Mouse (Mus musculus) MEL (cell line): Measurements from ENCODE around the gene Tvp23a. TPM values are rescaled to one million over a fixed set of nuclear protein-coding genes. Genes with fewer than 3 reads are reported as not detected.

Experiments used
- DNase-seq: peaks from one replicate; pipeline ENCODE4 v3.0.0; 2011; ENCODE audit warnings: low read depth, low spot score
- H3K27ac ChIP-seq: 2 replicates; pipeline ENCODE4 v1.5.1; 2012; ENCODE audit warnings: low read depth, mild to moderate bottlenecking, control low read depth, low read length, moderate library complexity; ENCODE audit not compliant: control insufficient read depth
- H3K27me3 ChIP-seq, 2 experiments: fragments of 150-350 bp in 1 of 2; sonication (generic) in 1 of 2; 2 replicates each; pipeline ENCODE4 v1.6.1; 2012; ENCODE audit warnings: low read length in 2 of 2, mild to moderate bottlenecking in 2 of 2, improper control_type of control experiment in 1 of 2, moderate library complexity in 1 of 2; ENCODE audit not compliant: insufficient read depth in 2 of 2, control insufficient read depth in 1 of 2
- H3K36me3 ChIP-seq, 2 experiments: 2 replicates each; pipeline ENCODE4 v1.6.1; 2012 to 2014; ENCODE audit warnings: low read length in 2 of 2, improper control_type of control experiment in 1 of 2, inconsistent platforms in 1 of 2, mild to moderate bottlenecking in 1 of 2; ENCODE audit not compliant: insufficient read depth in 2 of 2, control insufficient read depth in 1 of 2
- H3K4me1 ChIP-seq, 2 experiments: fragments of 150-350 bp in 1 of 2; sonication (generic) in 1 of 2; 2 replicates each; pipeline ENCODE4 v1.6.1; 2012; ENCODE audit warnings: low read length in 2 of 2, improper control_type of control experiment in 1 of 2, mild to moderate bottlenecking in 1 of 2; ENCODE audit not compliant: insufficient read depth in 2 of 2, control insufficient read depth in 1 of 2
- H3K4me3 ChIP-seq, 2 experiments: fragments of 150-350 bp in 1 of 2; sonication (generic) in 1 of 2; 2 replicates each; pipeline ENCODE4 v1.5.1; 2012; ENCODE audit warnings: low read depth in 2 of 2, low read length in 2 of 2, mild to moderate bottlenecking in 2 of 2, moderate library complexity in 2 of 2, control low read depth in 1 of 2, improper control_type of control experiment in 1 of 2; ENCODE audit not compliant: control insufficient read depth in 1 of 2, insufficient read depth in 1 of 2
- H3K79me2 ChIP-seq: 2 replicates; pipeline ENCODE4 v1.6.1; 2012; ENCODE audit warnings: mild to moderate bottlenecking, low read length, moderate library complexity; ENCODE audit not compliant: control insufficient read depth, poor library complexity, insufficient read depth
- H3K9ac ChIP-seq: 2 replicates; pipeline ENCODE4 v1.6.1; 2012; ENCODE audit warnings: low read depth, mild to moderate bottlenecking, control low read depth, low read length, moderate library complexity; ENCODE audit not compliant: control insufficient read depth, poor library complexity, severe bottlenecking
- H3K9me3 ChIP-seq: fragments of 150-350 bp; sonication (generic); replicated peaks from 2 replicates; pipeline ENCODE4 v1.6.1; 2012; ENCODE audit warnings: mild to moderate bottlenecking, low read length, improper control_type of control experiment, moderate library complexity; ENCODE audit not compliant: insufficient read depth
- CHD1 ChIP-seq: IDR thresholded peaks from 2 replicates; pipeline ENCODE4 v1.6.1; 2012; ENCODE audit warnings: low read depth, mild to moderate bottlenecking, inconsistent platforms, low read length, improper control_type of control experiment
- CHD2 ChIP-seq: IDR thresholded peaks from 2 replicates; pipeline ENCODE4 v1.6.1; 2011; ENCODE audit warnings: low read length, improper control_type of control experiment
- CTCF ChIP-seq, 3 experiments: IDR thresholded peaks in 2 of 3; conservative IDR thresholded peaks in 1 of 3; 2 replicates each; pipeline ENCODE4 v1.5.1; 2011 to 2012; ENCODE audit warnings: low read length in 3 of 3, low read depth in 2 of 3, mild to moderate bottlenecking in 2 of 3, improper control_type of control experiment in 1 of 3, inconsistent platforms in 1 of 3, mixed read lengths in 1 of 3, moderate library complexity in 1 of 3; ENCODE audit not compliant: control insufficient read depth in 1 of 3, insufficient read depth in 1 of 3, poor library complexity in 1 of 3, severe bottlenecking in 1 of 3
- ELF1 ChIP-seq: IDR thresholded peaks from 2 replicates; pipeline ENCODE4 v1.6.1; 2014; ENCODE audit warnings: low read depth, mild to moderate bottlenecking, inconsistent platforms, low read length, improper control_type of control experiment, moderate library complexity
- GATA1 ChIP-seq: IDR thresholded peaks from 2 replicates; pipeline ENCODE4 v1.6.1; 2011; ENCODE audit warnings: low read depth, low read length, improper control_type of control experiment
- MAX ChIP-seq: IDR thresholded peaks from 2 replicates; pipeline ENCODE4 v1.6.1; 2011; ENCODE audit warnings: low read length, improper control_type of control experiment
- MAZ ChIP-seq: IDR thresholded peaks from 2 replicates; pipeline ENCODE4 v1.6.1; 2012; ENCODE audit warnings: low read depth, mild to moderate bottlenecking, inconsistent platforms, low read length, improper control_type of control experiment
- MEF2A ChIP-seq: IDR thresholded peaks from 2 replicates; pipeline ENCODE4 v1.6.1; 2014; ENCODE audit warnings: low read depth, mild to moderate bottlenecking, inconsistent platforms, low read length, improper control_type of control experiment; ENCODE audit not compliant: poor library complexity, insufficient replicate concordance, severe bottlenecking; ENCODE audit errors: extremely low read depth
- MXI1 ChIP-seq: IDR thresholded peaks from 2 replicates; pipeline ENCODE4 v1.6.1; 2011; ENCODE audit warnings: mild to moderate bottlenecking, low read depth, low read length, improper control_type of control experiment
- NELFE ChIP-seq: IDR thresholded peaks from 2 replicates; pipeline ENCODE4 v1.6.1; 2011; ENCODE audit warnings: low read depth, low read length, improper control_type of control experiment
- POLR2AphosphoS5 ChIP-seq: IDR thresholded peaks from 2 replicates; pipeline ENCODE4 v1.6.1; 2012; ENCODE audit warnings: low read depth, borderline replicate concordance, mild to moderate bottlenecking, inconsistent platforms, low read length, moderate library complexity, mixed read lengths
- RAD21 ChIP-seq: IDR thresholded peaks from 2 replicates; pipeline ENCODE4 v1.6.1; 2011; ENCODE audit warnings: mild to moderate bottlenecking, low read depth, low read length, improper control_type of control experiment
- RCOR1 ChIP-seq: IDR thresholded peaks from 2 replicates; pipeline ENCODE4 v1.6.1; 2012; ENCODE audit warnings: low read depth, mild to moderate bottlenecking, inconsistent platforms, low read length, improper control_type of control experiment
- TBP ChIP-seq: IDR thresholded peaks from 2 replicates; pipeline ENCODE4 v1.8.0; 2011; ENCODE audit warnings: low read depth, low read length, improper control_type of control experiment
- TCF12 ChIP-seq: IDR thresholded peaks from 2 replicates; pipeline ENCODE4 v1.6.1; 2014; ENCODE audit warnings: low read depth, mild to moderate bottlenecking, inconsistent platforms, low read length, improper control_type of control experiment, moderate library complexity
- UBTF ChIP-seq: IDR thresholded peaks from 2 replicates; pipeline ENCODE4 v1.6.1; 2012; ENCODE audit warnings: low read depth, mild to moderate bottlenecking, inconsistent platforms, low read length, improper control_type of control experiment, moderate library complexity, borderline replicate concordance; ENCODE audit not compliant: insufficient read depth
- polyA plus RNA-seq, 2 experiments: library from polyadenylated mRNA; stranded (reverse) in 1 of 2; unstranded in 1 of 2; fragments of >175 nt in 1 of 2; fragments of >200 nt in 1 of 2; gene quantifications; 2 replicates each; pipeline versions ENCODE4 v1.2.1 to v1.2.4; 2012; ENCODE audit warnings: low replicate concordance in 2 of 2, low read depth in 1 of 2; ENCODE audit not compliant: insufficient read length in 2 of 2, insufficient read depth in 1 of 2, missing spikeins in 1 of 2
- total RNA-seq: library from RNA; depleted of rRNA; stranded (reverse); fragments of 300-350 nt; gene quantifications from 2 replicates; pipeline ENCODE4 v1.2.3, GENCODE M21; 2012

The Tvp23a gene
- total and polyA plus RNA-seq, 3 experiments: 0.31 to 0.81 TPM; not detected in 1

- TF ChIP-seq TCF12: no peak
- no peak for TF ChIP-seq MAZ
- no peak for TF ChIP-seq ELF1
- TF ChIP-seq RAD21: peak; percentile 90
- TF ChIP-seq MAX: no peak
- TF ChIP-seq POLR2AphosphoS5: no peak
Measured at GRCm38 (mm10) chr16:10399160-10399559, 48.0 kb downstream of the Tvp23a start (continued).

GRCm38 (mm10) chr16:10398755-10399154, 48.4 kb downstream of the Tvp23a start:
- Histone ChIP-seq H3K27ac (no peak overlapping the region), H3K36me3 (no peaks in the 10 kb centered on the region), H3K9me3 (no peaks in the 10 kb centered on the region), H3K9ac (no peak overlapping the region), H3K4me3 (no peak overlapping the region), H3K27me3 (peaks cover 0 to 2% of the 10 kb centered on the region in 2 experiments; a peak in 1 of 4 replicates), H3K4me1 (no peaks in the 10 kb centered on the region), H3K79me2 (no peaks in the 10 kb centered on the region)
- no peak for DNase-seq
- no peak for TF ChIP-seq NELFE
- no peak for TF ChIP-seq TBP
- no peak for TF ChIP-seq MEF2A
- TF ChIP-seq MXI1: no peak
- no peak for TF ChIP-seq CTCF (IDR thresholded peaks at IDR 0.05 in 2 of 3, conservative IDR thresholded peaks at IDR 0.05 in 1 of 3; ENCODE audit: control insufficient read depth in 1 of 3, insufficient read depth in 1 of 3, low read depth in 2 of 3, low read length in 3 of 3, poor library complexity in 1 of 3, severe bottlenecking in 1 of 3)
- no peak for TF ChIP-seq CHD1
- no peak for TF ChIP-seq UBTF
- no peak for TF ChIP-seq RCOR1
- no peak for TF ChIP-seq POLR2AphosphoS5
- TF ChIP-seq GATA1: no peak
- TF ChIP-seq CHD2: no peak
- no peak for TF ChIP-seq MAZ

GRCm38 (mm10) chr16:10394699-10395540, 52.2 kb downstream of the Tvp23a start, which contains the start of gene Tekt5:
TSS of gene Tekt5 (minus strand) at chr16:10395490.
- TF ChIP-seq TCF12 (no peak), CTCF (IDR thresholded peaks at IDR 0.05 in 2 of 3, conservative IDR thresholded peaks at IDR 0.05 in 1 of 3; ENCODE audit: control insufficient read depth in 1 of 3, insufficient read depth in 1 of 3, low read depth in 2 of 3, low read length in 3 of 3, poor library complexity in 1 of 3, severe bottlenecking in 1 of 3) (peak; percentile 32 to 61 (median 36); a peak in 5 of 6 replicates)
- Histone ChIP-seq H3K9me3 (no peaks in the 10 kb centered on the region), H3K27me3 (peaks cover 0 to 2% of the 10 kb centered on the region in 2 experiments; a peak in 1 of 4 replicates), H3K9ac (no peak within 1 kb of the TSS), H3K27ac (no peak within 1 kb of the TSS), H3K4me3 (no peak within 1 kb of the TSS), H3K79me2 (no peaks in the 10 kb centered on the region), H3K4me1 (no peaks in the 10 kb centered on the region), H3K36me3 (no peaks in the 10 kb centered on the region)
- no peak for DNase-seq
